Mouse (Mus musculus): ENCODE data around the gene Klf7. TPM values are rescaled to one million over a fixed set of nuclear protein-coding genes. Genes with fewer than 3 reads are reported as not detected.

Klf7 gene
- total and polyA plus RNA-seq, 3 experiments, result 1.6 to 3.1 TPM; not detected in 1

DNA sequence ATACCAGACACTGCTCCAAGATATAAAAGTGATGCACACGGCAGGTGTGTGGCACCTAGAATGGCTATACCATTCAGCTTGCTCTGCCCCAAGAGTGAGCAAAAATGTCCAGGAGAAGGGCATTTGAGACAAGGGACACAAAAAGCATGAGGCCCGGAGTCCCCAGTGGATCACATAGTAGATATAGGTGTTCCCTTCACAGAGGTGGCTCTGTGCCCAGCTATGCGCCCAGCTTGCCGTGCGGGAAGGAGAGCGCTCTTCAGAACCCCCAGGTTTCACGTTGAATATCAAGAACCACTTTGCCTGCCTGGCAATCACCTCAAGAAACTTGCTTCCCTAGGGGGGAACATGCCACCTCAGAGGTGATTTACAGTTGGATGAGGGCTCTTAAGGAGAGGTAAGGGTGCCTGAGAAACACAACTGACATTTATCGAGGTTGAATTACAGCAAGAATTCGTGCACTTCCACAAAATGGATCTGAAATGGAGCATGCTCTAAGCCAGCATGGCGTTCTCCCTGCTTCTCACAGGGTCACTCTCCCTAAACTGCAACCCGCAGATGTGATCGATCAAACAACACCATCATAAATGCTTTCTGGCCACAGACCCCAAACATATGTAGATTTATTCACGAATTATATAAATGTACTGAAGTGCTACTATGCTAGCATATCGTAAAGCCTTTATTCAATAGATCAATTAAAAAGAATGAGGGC is 75.8 kb downstream of the Klf7 start:
- TF ChIP-seq CTCF (IDR thresholded peaks at IDR 0.05 in 2 of 3, conservative IDR thresholded peaks at IDR 0.05 in 1 of 3; ENCODE audit: control insufficient read depth in 1 of 3, insufficient read depth in 1 of 3, low read depth in 2 of 3, low read length in 3 of 3, poor library complexity in 1 of 3, severe bottlenecking in 1 of 3), result no peak
- no peak for TF ChIP-seq CHD2 (IDR thresholded peaks at IDR 0.05; ENCODE audit: low read length)
- TF ChIP-seq RCOR1 (IDR thresholded peaks at IDR 0.05; ENCODE audit: low read depth, low read length), result no peak
- TF ChIP-seq ZKSCAN1 (IDR thresholded peaks at IDR 0.05; ENCODE audit: low read depth, low read length), result no peak
- no peak for TF ChIP-seq ELF1 (IDR thresholded peaks at IDR 0.05; ENCODE audit: low read depth, low read length)
- no peak for TF ChIP-seq POLR2AphosphoS5 (IDR thresholded peaks at IDR 0.05; ENCODE audit: borderline replicate concordance, low read depth, low read length)
- TF ChIP-seq SMC3 (IDR thresholded peaks at IDR 0.05; ENCODE audit: low read depth, low read length), result no peak
- TF ChIP-seq TBP (IDR thresholded peaks at IDR 0.05; ENCODE audit: low read depth, low read length), result no peak
- TF ChIP-seq CHD1 (IDR thresholded peaks at IDR 0.05; ENCODE audit: low read depth, low read length), result no peak
- TF ChIP-seq SIN3A (IDR thresholded peaks at IDR 0.05; ENCODE audit: low read length), result no peak
- TF ChIP-seq GABPA (IDR thresholded peaks at IDR 0.05; ENCODE audit: low read depth, low read length), result no peak
- TF ChIP-seq KAT2A (conservative IDR thresholded peaks at IDR 0.05; ENCODE audit: low read depth, low read length), result no peak
- no peak for TF ChIP-seq TCF12 (IDR thresholded peaks at IDR 0.05; ENCODE audit: low read depth, low read length)
- no peak for TF ChIP-seq MXI1 (IDR thresholded peaks at IDR 0.05; ENCODE audit: low read depth, low read length)
- H3K27ac ChIP-seq (ENCODE audit: control insufficient read depth, low read depth, low read length), result no peak overlapping the region
- H3K36me3 ChIP-seq (ENCODE audit: control insufficient read depth in 1 of 2, insufficient read depth in 2 of 2, low read length in 2 of 2), result no peaks in the 10 kb centered on the region
- no peaks in the 10 kb centered on the region for H3K9me3 ChIP-seq (replicated peaks; ENCODE audit: insufficient read depth, low read length)
- H3K79me2 ChIP-seq (ENCODE audit: control insufficient read depth, insufficient read depth, low read length, poor library complexity), result no peaks in the 10 kb centered on the region
- DNase-seq (ENCODE audit: low read depth, low spot score), result no peak
- no peak overlapping the region for H3K4me3 ChIP-seq (ENCODE audit: control insufficient read depth in 1 of 2, insufficient read depth in 1 of 2, low read depth in 2 of 2, low read length in 2 of 2)
- H3K4me1 ChIP-seq (ENCODE audit: control insufficient read depth in 1 of 2, insufficient read depth in 2 of 2, low read length in 2 of 2), result no peaks in the 10 kb centered on the region
- no peak overlapping the region for H3K9ac ChIP-seq (ENCODE audit: control insufficient read depth, low read depth, low read length, poor library complexity, severe bottlenecking)
- H3K27me3 ChIP-seq (ENCODE audit: control insufficient read depth in 1 of 2, insufficient read depth in 2 of 2, low read length in 2 of 2), result no peaks in the 10 kb centered on the region

DNA sequence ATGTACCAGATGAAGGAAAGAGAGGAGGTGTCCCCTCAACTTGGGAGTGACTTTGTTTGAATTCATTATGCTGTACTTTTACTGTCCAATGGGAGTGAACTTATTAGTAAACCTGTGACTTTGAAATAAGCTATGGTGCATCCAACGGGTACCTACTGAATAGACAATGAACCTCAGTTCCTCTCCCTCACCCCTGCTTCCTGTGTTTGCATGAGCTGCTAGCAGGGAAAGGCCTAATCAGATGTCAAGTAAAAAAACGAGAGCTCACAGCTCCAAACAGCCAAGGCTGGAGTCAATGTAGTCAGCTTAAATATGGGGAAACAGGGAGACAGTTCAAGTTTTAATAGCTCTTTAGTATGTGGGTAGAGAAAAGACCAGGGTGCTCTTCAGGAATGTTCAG is 77.5 kb downstream of the Klf7 start:
- DNase-seq (ENCODE audit: low read depth, low spot score), result peak; percentile 5
- Histone ChIP-seq H3K9ac (ENCODE audit: control insufficient read depth, low read depth, low read length, poor library complexity, severe bottlenecking) (no peak overlapping the region), H3K36me3 (ENCODE audit: control insufficient read depth in 1 of 2, insufficient read depth in 2 of 2, low read length in 2 of 2) (no peaks in the 10 kb centered on the region), H3K9me3 (replicated peaks; ENCODE audit: insufficient read depth, low read length) (no peaks in the 10 kb centered on the region), H3K27me3 (ENCODE audit: control insufficient read depth in 1 of 2, insufficient read depth in 2 of 2, low read length in 2 of 2) (no peaks in the 10 kb centered on the region), H3K4me3 (ENCODE audit: control insufficient read depth in 1 of 2, insufficient read depth in 1 of 2, low read depth in 2 of 2, low read length in 2 of 2) (no peak overlapping the region), H3K79me2 (ENCODE audit: control insufficient read depth, insufficient read depth, low read length, poor library complexity) (no peaks in the 10 kb centered on the region), H3K4me1 (ENCODE audit: control insufficient read depth in 1 of 2, insufficient read depth in 2 of 2, low read length in 2 of 2) (no peaks in the 10 kb centered on the region), H3K27ac (ENCODE audit: control insufficient read depth, low read depth, low read length) (no peak overlapping the region)
- no peak for TF ChIP-seq ELF1 (IDR thresholded peaks at IDR 0.05; ENCODE audit: low read depth, low read length)
- TF ChIP-seq TAL1 (IDR thresholded peaks at IDR 0.05; ENCODE audit: low read length), result no peak
- no peak for TF ChIP-seq GATA1 (IDR thresholded peaks at IDR 0.05; ENCODE audit: low read depth, low read length)
- TF ChIP-seq USF1 (IDR thresholded peaks at IDR 0.05; ENCODE audit: low read depth, low read length), result no peak
- no peak for TF ChIP-seq NRF1 (IDR thresholded peaks at IDR 0.05; ENCODE audit: insufficient read depth, low read depth, low read length, poor library complexity, severe bottlenecking)
- no peak for TF ChIP-seq MAX (IDR thresholded peaks at IDR 0.05; ENCODE audit: low read length)
- TF ChIP-seq MEF2A (IDR thresholded peaks at IDR 0.05; ENCODE audit: extremely low read depth, insufficient replicate concordance, low read depth, low read length, poor library complexity, severe bottlenecking), result no peak
- TF ChIP-seq TBP (IDR thresholded peaks at IDR 0.05; ENCODE audit: low read depth, low read length), result no peak
- TF ChIP-seq MYB (IDR thresholded peaks at IDR 0.05; ENCODE audit: low read depth, low read length), result no peak
- no peak for TF ChIP-seq RCOR1 (IDR thresholded peaks at IDR 0.05; ENCODE audit: low read depth, low read length)
- TF ChIP-seq SIN3A (IDR thresholded peaks at IDR 0.05; ENCODE audit: low read length), result no peak

Data from MEL (cell line).